Mouse (Mus musculus) G1E (cell line): ENCODE measurements around the gene Vps26b. TPM values are rescaled to one million over a fixed set of nuclear protein-coding genes. Genes with fewer than 3 reads are reported as not detected.

ENCODE experiments used
- ATAC-seq: 2 replicates; pipeline ENCODE4 v1.8.0; 2016; ENCODE audit warnings: mild to moderate bottlenecking; ENCODE audit not compliant: insufficient number of reproducible peaks, poor library complexity, low FRiP score, severe bottlenecking; ENCODE audit errors: extremely low read depth
- DNase-seq: peaks from one replicate; pipeline ENCODE4 v3.0.0; 2012; ENCODE audit warnings: low spot score
- H3K27me3 ChIP-seq: 2 replicates; pipeline ENCODE4 v1.6.1; 2012; ENCODE audit warnings: mild to moderate bottlenecking, low read length, inconsistent platforms; ENCODE audit not compliant: insufficient read depth
- H3K36me3 ChIP-seq: replicated peaks from 2 replicates; pipeline ENCODE3; 2012; ENCODE audit warnings: mild to moderate bottlenecking, inconsistent platforms
- H3K4me1 ChIP-seq: 2 replicates; pipeline ENCODE4 v1.6.1; 2012; ENCODE audit warnings: low read depth, low read length, inconsistent platforms, mixed read lengths; ENCODE audit not compliant: insufficient read depth
- H3K4me3 ChIP-seq: 2 replicates; pipeline ENCODE4 v1.5.1; 2012; ENCODE audit warnings: low read depth, mild to moderate bottlenecking, inconsistent platforms, low read length, moderate library complexity, mixed read lengths
- H3K9me3 ChIP-seq: replicated peaks from 2 replicates; pipeline ENCODE4 v1.6.1; 2012; ENCODE audit warnings: inconsistent platforms
- CTCF ChIP-seq: IDR thresholded peaks from 2 replicates; pipeline ENCODE4 v1.5.1; 2012; ENCODE audit warnings: low read depth, low read length, inconsistent platforms, mixed read lengths
- GATA1 ChIP-seq: IDR thresholded peaks from 2 replicates; pipeline ENCODE4 v1.6.1; 2012; ENCODE audit warnings: borderline replicate concordance, low read length, inconsistent platforms, mixed read lengths
- GATA2 ChIP-seq: IDR thresholded peaks from 2 replicates; pipeline ENCODE4 v1.6.1; 2012; ENCODE audit warnings: low read depth, low read length, inconsistent platforms, borderline replicate concordance
- POLR2AphosphoS5 ChIP-seq: IDR thresholded peaks from 2 replicates; pipeline ENCODE4 v1.6.1; 2012; ENCODE audit warnings: low read depth, low read length, inconsistent platforms; ENCODE audit not compliant: insufficient replicate concordance
- TAL1 ChIP-seq: conservative IDR thresholded peaks from 2 replicates; pipeline ENCODE4 v1.6.1; 2012; ENCODE audit warnings: low read depth, low read length, inconsistent platforms, mixed read lengths
- polyA plus RNA-seq: library from polyadenylated mRNA; stranded (reverse); fragments of >175 nt; gene quantifications from 2 replicates; pipeline ENCODE4 v1.2.3, GENCODE M21; 2012
- total RNA-seq, 2 experiments: library from RNA; stranded (forward) in 1 of 2; stranded (reverse) in 1 of 2; fragments of 200-1000 nt in 1 of 2; fragments of >200 nt in 1 of 2; fragmentation: Nextera tagmentation in 1 of 2; gene quantifications; 2 replicates each; pipeline ENCODE4 v1.2.3; 2014 to 2017

The Vps26b gene
- total and polyA plus RNA-seq, 3 experiments, result 31.4 to 76.8 (median 32.7) TPM

DNA sequence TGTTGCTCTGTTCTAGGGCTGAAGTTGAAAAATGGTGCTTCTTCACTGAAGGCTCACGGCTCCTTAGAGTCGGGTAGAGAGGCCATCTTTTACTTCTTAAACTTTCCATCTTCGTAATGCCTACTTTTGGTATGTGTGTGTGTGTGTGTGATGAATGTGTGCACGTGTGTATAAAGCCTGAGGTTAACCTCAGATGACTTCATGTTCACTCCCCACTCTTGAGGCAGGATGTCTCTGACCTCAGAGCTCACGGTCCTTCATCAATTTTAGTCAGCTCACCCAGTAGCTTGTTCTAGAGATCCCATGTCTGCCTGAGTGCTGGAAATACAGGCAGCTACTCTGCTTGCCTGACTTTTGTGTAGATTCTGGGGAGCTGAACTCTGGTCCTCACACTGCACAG lies 14.0 kb upstream of the Vps26b start:
- no peaks in the 10 kb centered on the region for H3K9me3 ChIP-seq

DNA sequence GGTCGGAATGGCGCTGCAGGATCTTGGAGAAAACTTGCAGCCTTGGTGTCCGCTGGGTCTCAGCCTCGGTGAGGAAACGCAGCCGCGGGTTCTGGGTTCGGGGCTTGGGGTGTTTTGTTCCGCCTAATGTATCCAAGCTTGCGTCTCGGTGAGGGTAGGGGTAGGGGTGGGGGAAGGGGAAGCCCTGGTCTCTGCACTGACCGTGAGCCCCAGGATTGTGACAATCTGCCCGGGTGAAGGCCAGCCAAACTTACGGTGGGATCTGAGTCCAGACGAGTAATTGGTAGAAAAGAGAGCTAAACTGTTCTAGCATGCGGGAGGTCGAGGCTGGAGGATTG lies 867 bp upstream of the Vps26b start:
- H3K27me3 ChIP-seq, result no peaks in the 10 kb centered on the region

More for the DNA sequence above, 14.0 kb upstream of the Vps26b start:
- H3K36me3 ChIP-seq, result peaks cover 96% of the 10 kb centered on the region
- H3K27me3 ChIP-seq, result no peaks in the 10 kb centered on the region
- DNase-seq (no peak), ATAC-seq (no peak)
- TF ChIP-seq POLR2AphosphoS5 (no peak), GATA1 (no peak), TAL1 (no peak), GATA2 (no peak), CTCF (no peak)
- no peak overlapping the region for H3K4me3 ChIP-seq
- H3K4me1 ChIP-seq, result no peaks in the 10 kb centered on the region

DNA sequence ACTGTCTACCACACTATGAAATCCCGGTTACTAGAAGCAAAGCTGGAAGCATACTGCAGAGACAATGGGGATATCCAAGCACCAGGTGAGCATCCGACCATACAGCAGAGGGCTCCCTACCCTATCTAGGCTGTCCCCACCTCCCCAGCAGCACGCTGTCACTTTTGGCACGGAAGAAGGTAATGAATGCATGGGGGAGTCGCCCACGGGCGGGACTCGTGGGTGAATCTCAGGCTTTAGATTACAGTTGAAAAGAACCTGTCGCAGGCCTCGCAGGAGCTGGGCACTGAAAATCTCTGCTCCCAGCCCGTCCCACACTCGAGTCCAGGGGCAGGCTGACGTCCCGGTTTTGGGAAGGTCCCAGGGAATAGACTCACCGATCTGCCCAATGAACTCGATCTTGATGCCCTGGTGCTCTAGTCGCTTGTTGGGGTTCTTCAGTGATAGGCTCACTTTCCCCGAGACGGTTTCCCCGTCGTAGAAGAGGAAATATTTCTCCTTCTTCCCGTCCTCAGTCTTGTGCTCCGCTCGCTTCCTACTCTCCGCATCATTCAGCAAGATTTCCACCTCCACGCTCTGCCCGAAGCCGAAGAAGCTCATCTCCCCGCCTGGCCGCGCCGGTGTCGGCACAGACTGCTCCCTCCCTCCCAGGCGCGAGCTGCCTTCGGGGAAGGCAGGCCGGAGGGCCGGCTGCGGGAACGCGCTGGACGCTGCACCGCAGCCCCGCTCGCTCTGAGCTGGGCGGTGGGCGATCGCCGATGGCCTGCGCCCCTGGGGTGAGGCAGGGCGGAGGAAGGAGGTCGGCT lies 640 bp downstream of the Vps26b start:
- Histone ChIP-seq H3K4me3 (peak overlapping the region; percentile 100), H3K4me1 (peaks cover 64% of the 10 kb centered on the region), H3K9me3 (no peaks in the 10 kb centered on the region), H3K27me3 (no peaks in the 10 kb centered on the region), H3K36me3 (peaks cover 41% of the 10 kb centered on the region)
- ATAC-seq (no peak), DNase-seq (peak; percentile 33)
- TF ChIP-seq GATA2 (no peak), GATA1 (no peak), POLR2AphosphoS5 (no peak), TAL1 (no peak), CTCF (no peak)

More for the DNA sequence above, 867 bp upstream of the Vps26b start:
- TF ChIP-seq GATA1, result no peak
- no peak for TF ChIP-seq GATA2
- TF ChIP-seq POLR2AphosphoS5, result no peak
- TF ChIP-seq CTCF, result no peak
- TF ChIP-seq TAL1, result no peak
- Histone ChIP-seq H3K36me3 (peaks cover 47% of the 10 kb centered on the region), H3K4me1 (peaks cover 63% of the 10 kb centered on the region), H3K4me3 (peak overlapping the region; percentile 100), H3K9me3 (no peaks in the 10 kb centered on the region)
- DNase-seq, result no peak
- ATAC-seq, result no peak

DNA sequence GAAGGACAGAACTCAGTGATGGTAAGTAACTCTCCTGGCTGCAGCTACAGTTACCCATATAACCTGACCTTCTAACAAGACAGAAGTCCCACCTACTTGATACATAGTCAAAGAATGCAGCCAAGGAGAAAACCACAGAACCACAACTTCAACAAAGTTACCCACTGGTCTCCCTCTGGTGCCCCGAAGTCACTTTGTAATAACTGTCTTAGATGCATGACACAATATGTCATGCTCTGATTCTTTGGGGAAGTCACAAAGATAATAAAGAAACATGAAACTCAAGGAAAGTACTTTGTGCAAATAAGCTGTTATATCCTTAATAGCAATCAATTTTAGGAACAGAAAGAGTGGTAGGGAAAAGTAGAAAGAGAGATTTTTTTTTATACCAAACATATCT lies 3.2 kb downstream of the Vps26b start:
- H3K4me3 ChIP-seq, result no peak overlapping the region
- DNase-seq, result peak; percentile 15
- ATAC-seq, result no peak
- H3K9me3 ChIP-seq, result no peaks in the 10 kb centered on the region
- no peaks in the 10 kb centered on the region for H3K27me3 ChIP-seq
- peaks cover 60% of the 10 kb centered on the region for H3K4me1 ChIP-seq
- no peak for TF ChIP-seq GATA1
- no peak for TF ChIP-seq POLR2AphosphoS5
- no peak for TF ChIP-seq TAL1
- no peak for TF ChIP-seq GATA2
- TF ChIP-seq CTCF, result no peak
- H3K36me3 ChIP-seq, result peaks cover 42% of the 10 kb centered on the region

DNA sequence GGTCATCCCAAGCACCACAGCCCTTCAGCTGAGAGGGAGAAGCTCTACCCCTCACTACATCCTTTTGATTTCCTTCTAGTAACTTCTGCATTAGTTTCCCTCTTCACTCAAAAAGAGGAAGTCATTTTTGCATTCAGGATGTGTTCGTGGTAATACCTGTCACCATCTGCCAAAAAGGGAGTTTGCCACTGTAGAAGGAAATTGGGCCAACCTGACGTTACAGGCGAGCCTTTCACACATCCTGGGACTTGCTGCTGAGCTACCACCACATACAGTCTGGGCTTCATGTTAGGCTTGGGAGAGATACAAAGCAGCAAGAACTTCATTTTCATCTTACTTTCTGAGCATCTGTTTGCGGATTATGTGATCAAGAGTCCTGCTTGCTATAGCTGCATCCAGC lies 6.2 kb downstream of the Vps26b start:
- ATAC-seq (peak; percentile 64), DNase-seq (peak; percentile 29)
- Histone ChIP-seq H3K36me3 (peaks cover 64% of the 10 kb centered on the region), H3K4me1 (peaks cover 49% of the 10 kb centered on the region), H3K9me3 (peaks cover 4% of the 10 kb centered on the region; the same call in 1 of the 2 replicates), H3K27me3 (no peaks in the 10 kb centered on the region), H3K4me3 (no peak overlapping the region)
- TF ChIP-seq GATA1, result no peak
- no peak for TF ChIP-seq CTCF
- TF ChIP-seq GATA2, result no peak
- TF ChIP-seq TAL1, result no peak
- no peak for TF ChIP-seq POLR2AphosphoS5

DNA sequence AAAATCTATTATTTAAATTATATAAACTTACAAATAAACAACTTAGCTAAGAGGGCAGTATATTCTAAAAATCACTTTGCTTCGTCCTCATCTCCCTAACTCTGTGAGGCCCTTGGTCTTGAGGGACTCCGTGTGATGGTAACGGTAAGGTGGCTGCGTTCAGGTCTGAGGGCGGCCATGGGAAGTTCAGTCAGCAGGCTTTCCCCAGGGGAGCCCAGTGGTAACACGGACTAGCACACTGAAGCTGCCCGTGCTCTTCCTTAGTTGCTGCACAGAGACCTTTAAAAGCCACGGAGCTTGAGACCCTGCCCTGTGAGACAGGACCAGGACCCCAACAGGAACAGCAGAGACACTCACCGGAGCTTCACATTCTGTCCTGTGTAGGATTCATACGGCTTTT lies 10.9 kb downstream of the Vps26b start:
- H3K36me3 ChIP-seq, result peaks cover 88% of the 10 kb centered on the region
- TF ChIP-seq CTCF (no peak), GATA2 (no peak), TAL1 (no peak)
- peaks cover 4% of the 10 kb centered on the region; the same call in 1 of the 2 replicates for H3K9me3 ChIP-seq
- H3K4me1 ChIP-seq, result peaks cover 16% of the 10 kb centered on the region
- ATAC-seq, result no peak
- DNase-seq, result no peak
- H3K27me3 ChIP-seq, result no peaks in the 10 kb centered on the region
- no peak overlapping the region for H3K4me3 ChIP-seq

DNA sequence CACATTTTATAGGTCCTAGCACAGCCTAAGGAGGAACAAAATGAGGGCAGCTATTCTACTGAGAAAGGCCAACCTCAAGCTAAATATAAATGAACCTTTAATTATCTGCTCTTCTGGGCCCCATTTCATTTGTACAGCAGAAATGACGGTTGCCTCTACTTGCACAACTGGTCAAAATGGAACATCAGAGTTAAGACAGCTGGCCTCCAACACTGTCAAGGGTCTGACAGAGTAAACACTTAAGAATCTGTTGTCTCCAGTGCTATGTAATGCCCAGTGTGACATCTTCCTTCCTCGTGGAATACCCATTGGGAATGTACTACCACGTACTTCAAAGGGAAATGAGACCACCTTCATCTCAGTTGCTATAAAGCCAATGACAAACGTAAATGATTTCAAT lies 18.3 kb downstream of the Vps26b start:
- ATAC-seq (no peak), DNase-seq (no peak)
- Histone ChIP-seq H3K36me3 (peaks cover 97% of the 10 kb centered on the region), H3K27me3 (no peaks in the 10 kb centered on the region), H3K4me1 (no peaks in the 10 kb centered on the region), H3K9me3 (no peaks in the 10 kb centered on the region), H3K4me3 (no peak overlapping the region)
- no peak for TF ChIP-seq TAL1
- TF ChIP-seq GATA2, result no peak
- no peak for TF ChIP-seq CTCF
- TF ChIP-seq POLR2AphosphoS5, result no peak
